Mouse (Mus musculus) embryonic facial prominence, embryonic 15.5 days (tissue): ENCODE measurements around the gene Psma7. TPM values are rescaled to one million over a fixed set of nuclear protein-coding genes. Genes with fewer than 3 reads are reported as not detected.
A peak's percentile ranks its signal among the peaks of the same experiment; 100 is the strongest.

Experiments used
- ATAC-seq: fragments of 200-750 bp; cut with Nextera tagmentation; 2 replicates; pipeline ENCODE4 v1.8.0; 2017; ENCODE audit warnings: low read depth, moderate TSS enrichment; ENCODE audit not compliant: insufficient number of reproducible peaks, low FRiP score, low TSS enrichment
- H3K27ac ChIP-seq: fragments of 300-500 bp; sonication (generic); replicated peaks from 2 replicates; pipeline ENCODE4 v1.5.1; 2015; ENCODE audit warnings: mild to moderate bottlenecking, inconsistent platforms
- H3K27me3 ChIP-seq: fragments of 300-500 bp; sonication (generic); 2 replicates; pipeline ENCODE4 v1.6.1; 2015; ENCODE audit warnings: inconsistent platforms
- H3K36me3 ChIP-seq: fragments of 300-500 bp; sonication (generic); 2 replicates; pipeline ENCODE4 v1.6.1; 2015; ENCODE audit warnings: mild to moderate bottlenecking, inconsistent platforms
- H3K4me1 ChIP-seq: fragments of 300-500 bp; sonication (generic); 2 replicates; pipeline ENCODE4 v1.6.1; 2015; ENCODE audit warnings: inconsistent platforms
- H3K4me2 ChIP-seq: fragments of 300-500 bp; sonication (generic); replicated peaks from 2 replicates; pipeline ENCODE4 v1.6.1; 2015; ENCODE audit warnings: mild to moderate bottlenecking, inconsistent platforms
- H3K4me3 ChIP-seq: fragments of 300-500 bp; sonication (generic); replicated peaks from 2 replicates; pipeline ENCODE4 v1.5.1; 2015; ENCODE audit warnings: mild to moderate bottlenecking, inconsistent platforms
- H3K9ac ChIP-seq: fragments of 300-500 bp; sonication (generic); 2 replicates; pipeline ENCODE4 v1.6.1; 2015; ENCODE audit warnings: inconsistent platforms
- H3K9me3 ChIP-seq: fragments of 300-500 bp; sonication (generic); replicated peaks from 2 replicates; pipeline ENCODE4 v1.6.1; 2016; ENCODE audit warnings: inconsistent platforms
- WGBS: fragments of 180-500 bp; shearing (Covaris S2); methylation state at CpG from one replicate; pipeline ENCODE4 v1.1.7; 2015; 5-methylcytosine and 5-hydroxymethylcytosine counted together
- polyA plus RNA-seq: library from polyadenylated mRNA; unstranded; fragments of >200 nt; fragmentation: Nextera tagmentation; extraction: Ambion mirVana; gene quantifications from 2 replicates; pipeline ENCODE4 v1.2.1, GENCODE M21; 2015

Gene Psma7
- polyA plus RNA-seq, 1 experiment from 2014 or later: 472 TPM

DNA sequence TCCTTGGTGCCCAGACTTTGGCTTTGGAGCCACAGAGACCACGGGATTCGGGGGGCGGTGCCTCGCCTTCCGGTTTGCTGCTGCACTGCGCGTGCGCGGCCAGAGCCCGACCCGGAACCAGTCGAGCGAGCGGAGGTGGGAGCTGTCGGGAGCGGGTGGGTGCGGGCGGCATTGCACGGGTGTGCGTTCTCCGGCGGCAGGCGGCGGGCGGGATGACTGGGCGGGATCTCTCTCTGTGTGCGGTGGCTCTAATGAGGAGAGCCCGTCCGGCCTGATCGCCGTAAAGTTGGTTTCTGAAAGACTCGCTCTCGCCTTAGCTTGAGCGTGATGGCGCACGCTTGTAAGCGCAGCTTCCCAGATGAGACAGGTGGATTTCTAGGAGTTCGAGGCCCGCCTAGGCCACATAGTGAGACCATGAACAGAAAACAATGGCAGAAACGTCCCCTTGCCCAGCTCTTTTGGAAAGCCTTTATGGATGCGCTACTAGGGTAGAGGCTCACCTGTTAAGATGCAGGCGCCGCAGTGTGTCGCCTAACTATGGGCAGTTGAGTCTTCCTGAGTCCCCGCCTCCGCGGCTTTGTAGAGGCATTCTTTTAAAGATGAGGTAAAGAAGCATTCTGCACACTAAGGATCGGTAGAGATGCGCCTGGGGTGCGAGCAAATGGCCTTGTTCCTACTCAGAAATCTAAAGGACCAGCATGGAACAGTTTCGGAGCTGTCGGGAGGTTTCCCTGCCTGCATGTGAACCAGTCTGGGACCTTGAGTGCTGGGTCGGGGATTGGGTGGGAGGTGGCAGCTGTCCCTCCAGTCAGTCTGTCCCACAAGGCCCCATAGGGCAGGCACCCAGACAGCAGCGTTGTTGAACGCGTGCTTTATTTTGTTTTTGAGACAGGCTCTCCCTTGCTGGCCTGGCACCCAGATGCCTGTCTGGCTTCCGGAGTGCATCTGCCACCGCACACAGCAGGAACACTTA, 28.5 kb upstream of the Psma7 start, which contains the start of gene Mtg2:
Mtg2 (plus strand) TSS at position 108 of the 973 bp plus-strand sequence.
- Histone ChIP-seq H3K4me3 (peak within 1 kb of the TSS; percentile 83), H3K27ac (peak within 1 kb of the TSS; percentile 81), H3K27me3 (no peaks in the 10 kb centered on the region), H3K4me2 (peak within 1 kb of the TSS; percentile 78), H3K4me1 (peaks cover 14% of the 10 kb centered on the region), H3K36me3 (peaks cover 11% of the 10 kb centered on the region; the same call in 1 of the 2 replicates), H3K9ac (peak within 1 kb of the TSS; percentile 50), H3K9me3 (no peaks in the 10 kb centered on the region)
- 4% methylated on average over 58 of the region's 58 CpGs for WGBS
- peak; percentile 92 for ATAC-seq

DNA sequence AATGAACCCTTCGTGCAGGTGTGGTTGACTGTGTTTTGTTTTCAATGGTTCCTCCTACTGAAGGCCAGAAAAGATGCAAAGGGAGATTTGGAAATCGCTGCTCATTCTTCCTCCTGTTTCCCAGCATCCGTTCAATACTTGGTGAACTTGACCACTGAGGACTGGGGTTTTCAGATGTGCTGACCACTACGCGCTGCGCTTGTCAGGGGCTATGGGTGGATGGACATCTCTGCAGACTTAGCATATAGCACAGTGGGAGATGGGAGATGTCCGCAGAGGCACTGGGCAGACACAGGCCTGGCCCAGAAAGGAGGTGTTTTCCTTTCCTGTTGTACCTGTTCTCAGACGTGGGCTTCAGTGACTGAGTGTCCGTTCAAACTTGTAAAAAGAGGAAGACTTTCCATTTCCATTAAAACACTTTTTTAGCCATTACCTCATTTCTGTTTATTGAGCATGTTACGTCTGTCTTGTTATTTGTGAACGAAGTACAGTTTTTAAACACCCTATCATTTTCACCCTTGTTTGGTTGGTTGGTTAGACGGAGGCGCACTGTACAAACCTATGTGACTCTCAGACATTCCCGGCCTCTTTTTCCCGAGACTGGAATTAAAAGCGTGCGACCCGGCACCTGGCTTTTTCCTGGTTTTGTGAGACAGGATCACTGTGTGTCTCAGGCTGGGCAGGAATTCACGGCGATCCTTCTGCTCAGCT, 27.7 kb upstream of the Psma7 start:
- H3K27me3 ChIP-seq: no peaks in the 10 kb centered on the region
- WGBS: 30% methylated on average over 20 of the region's 20 CpGs
- H3K9ac ChIP-seq: peak overlapping the region; percentile 50
- peaks cover 14% of the 10 kb centered on the region for H3K4me1 ChIP-seq
- H3K4me3 ChIP-seq: peak overlapping the region; percentile 83
- H3K27ac ChIP-seq: peak overlapping the region; percentile 81
- ATAC-seq: peak; percentile 41
- H3K36me3 ChIP-seq: peaks cover 11% of the 10 kb centered on the region; the same call in 1 of the 2 replicates
- no peaks in the 10 kb centered on the region for H3K9me3 ChIP-seq
- H3K4me2 ChIP-seq: peak overlapping the region; percentile 78

DNA sequence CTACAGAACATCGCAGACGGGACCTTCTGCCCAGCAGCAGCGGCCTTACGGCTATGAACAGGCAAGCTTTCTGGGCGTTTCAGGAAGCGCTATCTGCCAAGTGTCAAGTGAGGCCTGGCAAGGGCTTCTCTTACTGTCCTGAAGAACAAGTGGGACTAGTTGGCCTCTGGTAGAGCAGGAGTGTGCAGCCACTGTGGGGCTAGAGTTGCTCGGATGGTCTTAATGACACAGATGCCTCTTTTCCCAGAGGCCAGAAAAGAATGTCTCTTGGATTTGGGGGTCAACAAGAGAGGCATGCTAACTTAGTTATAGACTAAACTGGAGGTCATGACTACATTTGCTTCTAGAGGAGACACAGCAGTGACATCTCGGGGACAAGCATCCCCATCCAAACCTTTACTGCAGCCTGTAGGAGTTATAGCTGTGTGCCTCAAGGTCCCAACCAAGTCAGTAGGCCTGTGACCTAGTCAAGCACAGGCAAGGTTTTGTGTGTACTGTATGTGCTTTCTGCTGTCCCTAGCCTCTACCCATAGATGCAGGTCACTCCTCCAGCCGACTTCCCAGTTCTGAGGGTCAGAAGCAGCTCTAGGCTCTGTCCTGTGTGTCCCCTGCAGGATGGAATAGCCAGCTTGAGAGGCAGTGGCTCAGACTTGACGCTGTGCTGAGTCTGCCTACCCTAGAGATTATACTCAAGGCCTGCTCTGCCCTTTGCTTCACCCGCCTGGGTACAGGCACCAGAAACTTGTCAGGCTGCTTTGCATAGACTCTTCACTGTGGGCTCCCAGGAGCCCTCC, 21.3 kb upstream of the Psma7 start:
- H3K27ac ChIP-seq: no peak overlapping the region
- no peaks in the 10 kb centered on the region for H3K27me3 ChIP-seq
- H3K36me3 ChIP-seq: peaks cover 63% of the 10 kb centered on the region
- no peak for ATAC-seq
- H3K4me2 ChIP-seq: no peak overlapping the region
- 93% methylated on average over 11 of the region's 11 CpGs for WGBS
- no peak overlapping the region for H3K4me3 ChIP-seq
- no peaks in the 10 kb centered on the region for H3K9me3 ChIP-seq
- no peak overlapping the region for H3K9ac ChIP-seq
- H3K4me1 ChIP-seq: no peaks in the 10 kb centered on the region

DNA sequence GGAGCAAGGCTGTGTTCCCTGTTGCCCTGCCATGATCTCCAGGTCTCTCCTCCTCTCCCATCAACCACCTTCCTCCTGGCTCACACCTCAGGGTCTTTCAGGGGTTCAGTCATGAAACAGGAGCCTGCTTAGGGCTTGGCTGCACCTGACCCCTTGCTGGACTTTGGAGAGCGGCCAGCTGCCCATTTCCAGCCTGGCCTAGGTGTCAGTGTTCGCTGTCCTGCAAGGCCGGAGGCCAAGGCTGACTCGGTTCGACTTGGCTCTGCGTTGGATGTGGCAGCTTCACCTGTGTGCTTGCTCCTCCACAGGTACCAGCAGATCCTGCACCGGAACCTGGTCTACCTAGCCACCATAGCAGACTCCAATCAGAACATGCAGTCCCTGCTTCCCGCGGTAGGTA, 10.8 kb upstream of the Psma7 start:
- H3K4me3 ChIP-seq: no peak overlapping the region
- H3K27ac ChIP-seq: no peak overlapping the region
- H3K4me1 ChIP-seq: no peaks in the 10 kb centered on the region; the same call in 1 of the 2 replicates
- H3K9ac ChIP-seq: no peak overlapping the region
- WGBS: 96% methylated on average over 9 of the region's 9 CpGs
- no peak overlapping the region for H3K4me2 ChIP-seq
- H3K27me3 ChIP-seq: no peaks in the 10 kb centered on the region
- no peaks in the 10 kb centered on the region for H3K9me3 ChIP-seq
- peaks cover 48% of the 10 kb centered on the region for H3K36me3 ChIP-seq
- ATAC-seq: no peak

DNA sequence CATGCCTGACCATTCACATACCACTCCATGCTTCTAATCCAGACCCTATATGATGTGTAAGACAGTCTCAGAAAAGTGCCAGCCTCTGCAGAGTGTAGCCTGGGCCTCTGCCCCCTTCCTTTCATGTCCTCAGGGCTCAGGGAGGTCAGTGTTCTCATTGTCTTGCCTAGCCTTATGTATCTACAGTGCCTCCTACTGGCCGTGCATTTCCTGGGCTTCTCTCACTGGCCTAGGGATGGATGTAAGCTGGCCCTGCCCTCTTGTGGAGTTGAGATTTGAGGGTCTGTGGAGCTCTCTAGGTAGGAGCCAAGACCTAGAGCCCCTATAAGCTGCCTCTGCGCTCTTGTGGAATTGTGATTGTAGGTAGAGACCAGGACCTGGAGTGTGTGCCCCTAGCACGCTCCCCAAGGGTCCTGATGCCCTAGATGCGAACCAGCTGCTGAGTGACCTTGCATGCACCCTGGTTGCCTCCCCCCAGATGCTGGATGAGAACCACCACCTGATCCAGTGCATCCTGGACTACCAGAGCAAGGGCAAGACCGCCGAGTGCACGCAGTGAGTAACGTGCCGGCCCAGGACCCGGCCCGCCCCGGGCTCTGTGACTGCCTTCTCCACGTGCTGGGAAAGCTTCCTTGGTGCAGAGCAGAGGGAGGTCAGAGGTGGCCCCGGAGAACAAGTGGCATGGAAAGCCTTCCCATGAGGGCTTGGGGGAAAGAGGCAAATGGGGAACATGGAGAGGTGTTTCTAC, 9.9 kb upstream of the Psma7 start:
- H3K9ac ChIP-seq: no peak overlapping the region
- 90% methylated on average over 14 of the region's 14 CpGs for WGBS
- H3K27ac ChIP-seq: no peak overlapping the region
- H3K27me3 ChIP-seq: no peaks in the 10 kb centered on the region
- ATAC-seq: no peak
- no peaks in the 10 kb centered on the region for H3K9me3 ChIP-seq
- no peak overlapping the region for H3K4me2 ChIP-seq
- no peaks in the 10 kb centered on the region; the same call in 1 of the 2 replicates for H3K4me1 ChIP-seq
- no peak overlapping the region for H3K4me3 ChIP-seq
- H3K36me3 ChIP-seq: peaks cover 40% of the 10 kb centered on the region

DNA sequence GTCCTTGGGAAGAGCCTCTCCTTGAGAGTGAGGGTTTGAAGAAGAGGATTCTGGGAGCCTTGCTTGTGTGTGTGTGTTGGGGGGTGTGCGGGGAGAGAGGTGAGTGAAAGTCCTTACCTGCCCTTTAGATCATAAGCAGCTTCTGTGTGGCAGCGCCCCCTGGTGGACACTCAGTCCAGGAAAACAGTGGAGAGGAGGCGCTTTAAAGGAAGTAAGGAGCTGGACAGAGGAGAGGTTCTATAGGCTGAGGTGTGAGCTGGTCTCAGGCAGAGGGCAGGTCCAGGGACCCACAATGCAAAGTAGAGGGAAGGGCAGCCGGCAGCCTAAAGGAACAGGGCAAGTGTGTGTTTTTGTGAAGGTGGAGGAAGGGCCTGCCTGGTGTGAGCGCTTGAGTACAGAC, 8.8 kb upstream of the Psma7 start:
- H3K4me2 ChIP-seq: no peak overlapping the region
- H3K9me3 ChIP-seq: no peaks in the 10 kb centered on the region
- H3K4me3 ChIP-seq: no peak overlapping the region
- peaks cover 29% of the 10 kb centered on the region for H3K36me3 ChIP-seq
- no peaks in the 10 kb centered on the region for H3K27me3 ChIP-seq
- no peak overlapping the region for H3K9ac ChIP-seq
- H3K4me1 ChIP-seq: no peaks in the 10 kb centered on the region; the same call in 1 of the 2 replicates
- WGBS: 22% methylated on average over 5 of the region's 5 CpGs
- ATAC-seq: no peak
- H3K27ac ChIP-seq: no peak overlapping the region

DNA sequence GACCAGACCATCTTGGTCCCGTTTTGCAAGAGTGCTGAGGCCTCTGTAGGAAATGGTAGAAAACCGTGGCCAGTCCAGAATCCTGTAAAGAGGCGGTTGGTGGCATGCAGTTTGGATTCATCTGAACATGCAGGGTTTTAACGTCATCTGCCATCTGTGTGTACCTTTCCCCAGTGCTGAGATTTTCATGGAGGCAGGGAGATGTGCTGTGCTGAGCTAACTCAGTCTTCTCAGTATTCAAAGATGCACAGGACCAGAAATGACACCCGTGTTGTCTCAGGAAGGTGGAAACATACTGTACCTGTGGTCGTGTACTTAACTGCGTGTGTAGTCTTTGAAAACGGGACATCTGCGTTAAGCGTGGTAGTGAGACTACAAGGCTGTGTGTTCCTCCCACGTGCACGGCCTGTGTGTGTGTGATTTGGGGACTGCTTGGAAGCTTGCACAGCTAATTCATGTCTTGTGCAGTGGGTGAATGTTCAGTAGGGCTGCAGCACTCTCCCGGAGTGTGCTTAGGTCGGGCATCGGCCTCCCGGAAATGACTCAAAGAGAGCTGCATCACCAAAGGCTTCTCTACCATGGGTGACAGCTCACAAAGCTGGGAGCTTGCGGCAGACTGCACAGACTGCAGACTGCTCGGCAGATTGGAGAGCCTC, 5.9 kb upstream of the Psma7 start:
- H3K9ac ChIP-seq: no peak overlapping the region
- H3K4me1 ChIP-seq: peaks cover 22% of the 10 kb centered on the region
- no peaks in the 10 kb centered on the region for H3K9me3 ChIP-seq
- H3K4me2 ChIP-seq: no peak overlapping the region
- no peak for ATAC-seq
- H3K36me3 ChIP-seq: peaks cover 3% of the 10 kb centered on the region
- no peak overlapping the region for H3K27ac ChIP-seq
- WGBS: 94% methylated on average over 18 of the region's 18 CpGs
- no peak overlapping the region for H3K4me3 ChIP-seq
- H3K27me3 ChIP-seq: no peaks in the 10 kb centered on the region

DNA sequence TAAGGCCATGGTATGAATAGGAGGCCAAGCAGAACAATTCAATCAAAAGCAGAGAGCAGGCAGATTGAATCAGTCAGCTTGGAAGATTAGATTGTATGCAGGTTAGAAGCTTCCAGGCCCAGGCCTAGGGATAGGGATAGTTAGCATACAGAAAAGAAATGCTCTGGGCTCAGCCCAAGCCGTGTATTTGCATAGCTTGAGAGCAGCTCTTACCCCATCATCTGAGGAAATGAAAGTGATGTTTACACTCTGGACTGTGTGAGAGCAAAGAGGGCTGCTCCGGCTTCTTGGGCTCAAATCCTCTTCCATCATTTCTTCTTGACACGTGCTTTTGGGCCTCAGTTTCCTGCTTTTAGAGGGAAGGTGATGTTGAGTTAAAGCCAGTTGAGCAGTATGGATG, 5.3 kb upstream of the Psma7 start:
- ATAC-seq: no peak
- no peak overlapping the region for H3K27ac ChIP-seq
- H3K36me3 ChIP-seq: no peaks in the 10 kb centered on the region
- H3K4me3 ChIP-seq: no peak overlapping the region
- H3K9me3 ChIP-seq: no peaks in the 10 kb centered on the region
- WGBS: 93% methylated on average over 3 of the region's 3 CpGs
- H3K4me1 ChIP-seq: peaks cover 23% of the 10 kb centered on the region
- no peaks in the 10 kb centered on the region for H3K27me3 ChIP-seq
- H3K9ac ChIP-seq: no peak overlapping the region
- H3K4me2 ChIP-seq: no peak overlapping the region

DNA sequence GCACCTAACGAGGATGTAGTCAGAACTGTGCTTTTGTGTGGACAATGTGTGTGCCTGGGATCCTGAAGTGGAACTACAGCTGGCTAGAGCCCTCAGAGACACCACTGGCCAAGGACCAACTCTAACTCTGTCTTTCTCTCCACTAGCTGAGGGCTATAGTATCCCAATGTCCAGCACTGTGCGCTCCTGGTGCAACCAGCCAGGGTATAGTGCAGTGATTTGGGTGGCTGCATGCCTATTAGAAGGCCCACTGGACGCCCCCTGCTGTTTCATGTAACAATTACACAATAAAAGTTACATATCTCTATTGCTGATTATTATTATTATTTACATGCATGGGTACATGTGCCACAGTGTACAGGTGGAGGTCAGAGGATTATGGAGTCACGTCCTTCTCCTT, 3.0 kb upstream of the Psma7 start:
- no peak overlapping the region for H3K4me3 ChIP-seq
- no peaks in the 10 kb centered on the region for H3K27me3 ChIP-seq
- no peaks in the 10 kb centered on the region for H3K36me3 ChIP-seq
- H3K9ac ChIP-seq: no peak overlapping the region
- no peak overlapping the region for H3K4me2 ChIP-seq
- ATAC-seq: no peak
- no peaks in the 10 kb centered on the region for H3K9me3 ChIP-seq
- peaks cover 35% of the 10 kb centered on the region for H3K4me1 ChIP-seq
- WGBS: 41% methylated on average over 4 of the region's 4 CpGs
- H3K27ac ChIP-seq: no peak overlapping the region
